Mouse (Mus musculus): ENCODE results near the gene Prmt7.

DNA sequence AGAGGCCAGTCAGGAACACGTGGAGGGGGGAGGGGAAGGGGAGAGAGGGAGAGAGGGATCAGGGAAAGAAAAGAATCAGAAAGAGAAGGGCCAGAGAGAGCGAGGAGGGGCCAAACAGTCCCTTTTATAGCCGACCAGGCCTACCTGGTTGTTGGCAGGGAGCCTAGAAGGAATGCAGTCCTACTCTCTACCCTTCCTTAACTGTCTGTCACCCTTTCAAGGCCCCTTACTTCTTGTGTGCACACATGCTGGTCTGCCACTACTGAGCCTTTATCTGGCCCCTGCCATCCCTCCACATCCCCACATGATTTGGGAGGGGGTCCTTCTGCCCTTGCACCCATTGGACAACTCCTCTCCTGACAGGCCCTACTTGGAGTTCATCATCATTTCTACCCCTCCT, 78.0 kb downstream of the Prmt7 start:
- TF ChIP-seq TCF12 (IDR thresholded peaks at IDR 0.05; ENCODE audit: low read depth, low read length) (no peak), HCFC1 (IDR thresholded peaks at IDR 0.05; ENCODE audit: low read depth, low read length) (no peak), EP300 (IDR thresholded peaks at IDR 0.05; ENCODE audit: low read length) (no peak), JUND (conservative IDR thresholded peaks at IDR 0.05; ENCODE audit: low read depth, low read length) (no peak), CTCF (conservative IDR thresholded peaks at IDR 0.05 in 1 of 2, IDR thresholded peaks at IDR 0.05 in 1 of 2; ENCODE audit: low read depth in 2 of 2, low read length in 2 of 2) (no peak), ETS1 (conservative IDR thresholded peaks at IDR 0.05; ENCODE audit: low read depth, low read length) (no peak), MAX (IDR thresholded peaks at IDR 0.05; ENCODE audit: low read length) (no peak), GABPA (IDR thresholded peaks at IDR 0.05; ENCODE audit: insufficient replicate concordance, low read depth, low read length) (no peak), POLR2A (IDR thresholded peaks at IDR 0.05; ENCODE audit: low read depth, low read length) (no peak), CHD2 (IDR thresholded peaks at IDR 0.05; ENCODE audit: low read length) (no peak), RAD21 (IDR thresholded peaks at IDR 0.05; ENCODE audit: low read depth, low read length) (no peak), BHLHE40 (IDR thresholded peaks at IDR 0.05; ENCODE audit: low read depth, low read length) (no peak)

Data from CH12.LX (cell line).